Comparison of ENCODE assay signal across 11 mouse cellular contexts in genomic region chr16:24991059-24991541, GRCm38 (mm10).
DNase-seq lines count a peak whose midpoint lies in the region; ATAC-seq lines count a peak whose summit lies in the region.
"Had no signal": no experiment of that assay in that cellular context is flagged by ENCODE, and none has a peak within 500 bp of the region (broad histone marks: within the 10 kb centered on the region; RNA-seq: fewer than 3 reads in every experiment).

No protein-coding gene starts in this region.

- no peaks in the 10 kb centered on the region for H3K36me3 ChIP-seq in forebrain, embryonic 15.5 days
- H3K36me3 ChIP-seq in forebrain, embryonic 13.5 days (ENCODE audit: poor library complexity, severe bottlenecking), result no peaks in the 10 kb centered on the region
- no peaks in the 10 kb centered on the region for H3K36me3 ChIP-seq in midbrain, embryonic 14.5 days (ENCODE audit: control insufficient read depth, insufficient read depth, low read length)
- H3K36me3 ChIP-seq: kidney, embryonic 15.5 days; limb, embryonic 13.5 days had no signal

- ATAC-seq in forebrain, embryonic 15.5 days (replicated peaks), result peak; percentile 46; the same call in 1 of the 2 replicates
- ATAC-seq in forebrain, embryonic 13.5 days, result no peak; the same call in 1 of the 2 replicates
- no peak for ATAC-seq in midbrain, embryonic 14.5 days (ENCODE audit: low FRiP score, low TSS enrichment)

- peaks cover 12% of the 10 kb centered on the region for H3K4me1 ChIP-seq in forebrain, embryonic 15.5 days
- H3K4me1 ChIP-seq in forebrain, embryonic 13.5 days, result no peaks in the 10 kb centered on the region
- no peaks in the 10 kb centered on the region for H3K4me1 ChIP-seq in midbrain, embryonic 14.5 days (ENCODE audit: control insufficient read depth, insufficient read depth, low read length)

- no peaks in the 10 kb centered on the region for H3K27me3 ChIP-seq in forebrain, embryonic 15.5 days
- H3K27me3 ChIP-seq in forebrain, embryonic 13.5 days, result no peaks in the 10 kb centered on the region
- H3K27me3 ChIP-seq in midbrain, embryonic 14.5 days (ENCODE audit: control insufficient read depth, insufficient read depth, low read length), result no peaks in the 10 kb centered on the region
- H3K27me3 ChIP-seq: kidney, embryonic 15.5 days; limb, embryonic 13.5 days had no signal

- 60% methylated on average over 10 of the region's 10 CpGs for WGBS in forebrain, embryonic 15.5 days
- WGBS in forebrain, embryonic 13.5 days, result 81% methylated on average over 10 of the region's 10 CpGs
- WGBS in midbrain, embryonic 14.5 days, result 81% methylated on average over 10 of the region's 10 CpGs

- no peak overlapping the region for H3K9ac ChIP-seq in forebrain, embryonic 15.5 days (replicated peaks)
- no peak overlapping the region for H3K9ac ChIP-seq in forebrain, embryonic 13.5 days
- no peak overlapping the region for H3K9ac ChIP-seq in midbrain, embryonic 14.5 days (replicated peaks; ENCODE audit: low read length)
- H3K9ac ChIP-seq: kidney, embryonic 15.5 days; limb, embryonic 13.5 days had no signal

- H3K4me2 ChIP-seq in forebrain, embryonic 15.5 days (replicated peaks), result no peak overlapping the region
- no peak overlapping the region for H3K4me2 ChIP-seq in forebrain, embryonic 13.5 days
- H3K4me2 ChIP-seq in midbrain, embryonic 14.5 days (ENCODE audit: low read length), result no peak overlapping the region
- H3K4me2 ChIP-seq: kidney, embryonic 15.5 days; limb, embryonic 13.5 days had no signal

- peak; percentile 37 for DNase-seq in cerebellum, adult 8-10 months
- peak; percentile 37 to 51 for DNase-seq in layer of hippocampus, postnatal 14 days (ENCODE audit: low spot score in 2 of 2)
- DNase-seq in right cerebral cortex, postnatal 14 days, result peak; percentile 21
- no peak for DNase-seq in gastrocnemius, postnatal 4 days (ENCODE audit: low spot score in 2 of 2)
- no peak for DNase-seq in thymus, postnatal 10 days (ENCODE audit: low spot score in 2 of 2)
- no peak for DNase-seq in midbrain, embryonic 14.5 days
- DNase-seq: thymus, adult 2 months had no signal

- no peak overlapping the region for H3K4me3 ChIP-seq in forebrain, embryonic 15.5 days
- H3K4me3 ChIP-seq in forebrain, embryonic 13.5 days, result no peak overlapping the region
- H3K4me3 ChIP-seq in midbrain, embryonic 14.5 days (replicated peaks; ENCODE audit: low read depth, low read length), result no peak overlapping the region
- H3K4me3 ChIP-seq: kidney, embryonic 15.5 days; limb, embryonic 13.5 days had no signal

- peak overlapping the region; percentile 63; the same call in 1 of the 2 replicates for H3K27ac ChIP-seq in forebrain, embryonic 15.5 days (replicated peaks)
- no peak overlapping the region for H3K27ac ChIP-seq in forebrain, embryonic 13.5 days
- H3K27ac ChIP-seq in midbrain, embryonic 14.5 days (replicated peaks; ENCODE audit: low read depth, low read length), result no peak overlapping the region
- H3K27ac ChIP-seq: limb, embryonic 13.5 days had no signal

- H3K9me3 ChIP-seq in forebrain, embryonic 15.5 days, result no peaks in the 10 kb centered on the region
- no peaks in the 10 kb centered on the region for H3K9me3 ChIP-seq in forebrain, embryonic 13.5 days (replicated peaks)
- H3K9me3 ChIP-seq in midbrain, embryonic 14.5 days (ENCODE audit: control insufficient read depth, low read length), result no peaks in the 10 kb centered on the region
- H3K9me3 ChIP-seq: kidney, embryonic 15.5 days; limb, embryonic 13.5 days had no signal

Comparison
In these comparisons a context has a peak if more than half of its experiments do, and no peak if none do; other contexts are left out.
1. DNase-seq: peak in cerebellum, adult 8-10 months (single experiment), layer of hippocampus, postnatal 14 days (2 of 2) and right cerebral cortex, postnatal 14 days (single experiment); none in gastrocnemius, postnatal 4 days (0 of 2), thymus, postnatal 10 days (0 of 2) and midbrain, embryonic 14.5 days (single experiment).